Mouse (Mus musculus) skeletal muscle tissue, postnatal 0 days (tissue): ENCODE measurements around the gene Olfr1537. TPM values are rescaled to one million over a fixed set of nuclear protein-coding genes. Genes with fewer than 3 reads are reported as not detected.

Experiments used
- polyA plus RNA-seq: library from polyadenylated mRNA; unstranded; fragments of >200 nt; fragmentation: Nextera tagmentation; extraction: Ambion mirVana; gene quantifications from 2 replicates; pipeline ENCODE4 v1.2.1, GENCODE M21; 2015

Gene Olfr1537
- polyA plus RNA-seq, result not detected in 2 replicates

GRCm38 (mm10) chr9:39249894-39250293 is at the start of gene Olfr1537:
Gene Olfr1537 (minus strand): TSS chr9:39249994.

GRCm38 (mm10) chr9:39276718-39277117 is 26.9 kb upstream of the Olfr1537 start, which contains the start of gene Olfr945:
Gene Olfr945 (minus strand): TSS chr9:39276818.

GRCm38 (mm10) chr9:39201620-39202019 is 48.2 kb downstream of the Olfr1537 start, which contains the start of gene Olfr944:
Gene Olfr944 (plus strand): TSS chr9:39201920.

Other genes with a start within 250 kb of the Olfr1537 start
- gene Olfr146, start 226.6 kb downstream of the Olfr1537 start, polyA plus RNA-seq, result not detected in 2 replicates
- not detected in 2 replicates for gene Olfr937, start 185.0 kb downstream of the Olfr1537 start, polyA plus RNA-seq
- not detected in 2 replicates for gene Olfr938, start 171.1 kb downstream of the Olfr1537 start, polyA plus RNA-seq
- not detected in 2 replicates for gene Olfr27, start 121.9 kb downstream of the Olfr1537 start, polyA plus RNA-seq
- gene Olfr943, start 83.7 kb downstream of the Olfr1537 start, polyA plus RNA-seq, result not detected in 2 replicates
- not detected in 2 replicates for gene Olfr944, start 48.1 kb downstream of the Olfr1537 start, polyA plus RNA-seq
- gene Olfr945, start 26.8 kb upstream of the Olfr1537 start, polyA plus RNA-seq, result not detected in 2 replicates
- not detected in 2 replicates for gene Olfr948, start 76.1 kb upstream of the Olfr1537 start, polyA plus RNA-seq
- not detected in 2 replicates for gene Olfr951, start 137.4 kb upstream of the Olfr1537 start, polyA plus RNA-seq
- not detected in 2 replicates for gene Olfr952, start 177.2 kb upstream of the Olfr1537 start, polyA plus RNA-seq
- gene Olfr954, start 206.7 kb upstream of the Olfr1537 start, polyA plus RNA-seq, result not detected in 2 replicates
- gene Olfr955, start 221.9 kb upstream of the Olfr1537 start, polyA plus RNA-seq, result not detected in 2 replicates
- not detected in 2 replicates for gene Olfr44, start 244.0 kb upstream of the Olfr1537 start, polyA plus RNA-seq